Mouse (Mus musculus) stomach, postnatal 0 days (tissue): ENCODE measurements around the gene Crls1.

Experiments used
- CTCF ChIP-seq: IDR thresholded peaks from 2 replicates; pipeline ENCODE4 v1.5.1; 2016; ENCODE audit warnings: antibody characterized with exemption, low read depth, mild to moderate bottlenecking, moderate library complexity
- EP300 ChIP-seq: optimal IDR thresholded peaks from 2 replicates; pipeline ENCODE3; 2016; ENCODE audit warnings: antibody characterized with exemption

DNA sequence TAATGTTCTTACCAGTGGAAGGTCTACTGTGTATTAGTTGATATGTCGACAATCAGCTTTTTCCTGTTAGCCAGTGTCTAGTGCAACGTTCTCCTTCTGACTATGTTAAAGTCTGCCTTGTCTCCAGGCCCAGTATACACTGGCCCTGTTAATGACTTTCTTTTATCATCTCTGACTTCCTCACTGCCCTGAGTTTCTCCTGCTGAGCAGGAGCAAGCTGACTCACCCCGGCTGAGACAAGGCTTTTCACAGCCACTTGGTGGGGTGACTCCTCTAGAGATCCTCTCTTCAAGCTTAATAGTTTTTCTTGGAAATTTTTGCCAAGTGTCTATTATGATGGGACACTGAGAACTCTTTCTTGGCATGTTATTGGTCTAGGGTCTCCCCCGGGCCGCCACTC lies 9.9 kb downstream of the Crls1 start:
- TF ChIP-seq CTCF (0 out of 2 replicates have a peak, but pooled peaks have one; percentile 13), EP300 (no peak)
